Mouse (Mus musculus) liver, postnatal 0 days (tissue): ENCODE data around the gene Nepn. TPM values are rescaled to one million over a fixed set of nuclear protein-coding genes. Genes with fewer than 3 reads are reported as not detected.

Experiments
- ATAC-seq: fragments of 200-750 bp; cut with Nextera tagmentation; 2 replicates; pipeline ENCODE4 v1.8.0; 2017; ENCODE audit warnings: mild to moderate bottlenecking, moderate library complexity
- DNase-seq: peaks from one replicate; pipeline ENCODE4 v3.0.0-alpha.2; 2016
- H3K27ac ChIP-seq: fragments of 300-500 bp; sonication (generic); 2 replicates; pipeline ENCODE4 v1.5.1; 2014; ENCODE audit warnings: antibody characterized with exemption, moderate library complexity, mild to moderate bottlenecking, low read depth
- H3K27me3 ChIP-seq: fragments of 300-500 bp; sonication (generic); 2 replicates; pipeline ENCODE4 v1.6.1; 2014; ENCODE audit warnings: low read length, control low read depth, mixed read lengths; ENCODE audit not compliant: insufficient read depth
- H3K36me3 ChIP-seq: fragments of 300-500 bp; sonication (generic); replicated peaks from 2 replicates; pipeline ENCODE4 v1.6.1; 2014; ENCODE audit warnings: mild to moderate bottlenecking, control low read depth, low read length, moderate library complexity, mixed read lengths; ENCODE audit not compliant: insufficient read depth
- H3K4me1 ChIP-seq: fragments of 300-500 bp; sonication (generic); 2 replicates; pipeline ENCODE4 v1.6.1; 2014; ENCODE audit warnings: antibody characterized with exemption, mild to moderate bottlenecking, control low read depth; ENCODE audit not compliant: insufficient read depth
- H3K4me2 ChIP-seq: fragments of 300-500 bp; sonication (generic); 2 replicates; pipeline ENCODE4 v1.6.1; 2014; ENCODE audit warnings: low read depth, mild to moderate bottlenecking, low read length, moderate library complexity, mixed read lengths
- H3K4me3 ChIP-seq: fragments of 300-500 bp; sonication (generic); 2 replicates; pipeline ENCODE4 v1.5.1; 2014; ENCODE audit warnings: low read depth, low read length
- H3K9ac ChIP-seq: fragments of 300-500 bp; sonication (generic); replicated peaks from 2 replicates; pipeline ENCODE4 v1.6.1; 2014; ENCODE audit warnings: mild to moderate bottlenecking, moderate library complexity
- H3K9me3 ChIP-seq: fragments of 300-500 bp; sonication (generic); 2 replicates; pipeline ENCODE4 v1.6.1; 2016; ENCODE audit warnings: mild to moderate bottlenecking, control low read depth, low read length, mixed read lengths
- CTCF ChIP-seq: sonication (generic); IDR thresholded peaks from 2 replicates; pipeline ENCODE4 v1.5.1; 2016; ENCODE audit warnings: antibody characterized with exemption, low read depth
- EP300 ChIP-seq: IDR thresholded peaks from 2 replicates; pipeline ENCODE4 v1.6.1; 2016; ENCODE audit warnings: antibody characterized with exemption, low read depth, mild to moderate bottlenecking
- WGBS: fragments of 180-500 bp; shearing (Covaris S2); extraction: QIAGEN DNeasy Blood & Tissue Kit; methylation state at CpG from one replicate; pipeline ENCODE4 v1.1.7; 2014; ENCODE audit not compliant: insufficient replicate concordance; 5-methylcytosine and 5-hydroxymethylcytosine counted together
- polyA plus RNA-seq: library from polyadenylated mRNA; unstranded; fragments of >200 nt; fragmentation: Nextera tagmentation; extraction: Ambion mirVana; gene quantifications from 2 replicates; pipeline ENCODE4 v1.2.1, GENCODE M21; 2015

The Nepn gene
- polyA plus RNA-seq, 1 experiment from 2014 or later, result not detected

GRCm38 (mm10) chr10:52420526-52420925 is 31.8 kb downstream of the Nepn start:
- no peak for DNase-seq
- Histone ChIP-seq H3K9ac (no peak overlapping the region), H3K27ac (peak overlapping the region; percentile 94; the same call in 1 of the 2 replicates), H3K27me3 (no peaks in the 10 kb centered on the region), H3K4me2 (peak overlapping the region; percentile 93), H3K4me1 (peaks cover 31% of the 10 kb centered on the region), H3K4me3 (no peak overlapping the region), H3K9me3 (no peaks in the 10 kb centered on the region), H3K36me3 (no peaks in the 10 kb centered on the region; the same call in 1 of the 2 replicates)
- 60% methylated on average over 1 of the region's 1 CpGs for WGBS
- ATAC-seq, result no peak
- TF ChIP-seq EP300 (no peak), CTCF (no peak)

DNA sequence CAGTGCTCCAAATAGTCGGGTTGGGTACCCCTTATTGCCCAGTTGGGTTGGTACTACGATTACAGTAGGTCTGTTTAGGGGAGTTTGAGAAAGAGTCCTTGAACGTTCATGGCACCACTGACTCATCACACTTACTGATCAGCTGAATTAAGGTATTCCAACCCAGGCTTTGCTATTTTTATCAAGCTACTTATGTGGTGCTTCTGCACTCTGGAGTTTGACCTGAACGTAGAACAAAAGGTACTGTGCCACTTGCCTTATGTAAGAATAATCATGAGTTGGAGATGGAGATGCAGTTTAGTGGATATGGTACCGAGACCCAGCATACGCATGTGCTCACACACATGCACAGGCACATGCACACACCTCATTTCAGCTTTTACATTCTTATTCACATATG is 32.9 kb downstream of the Nepn start:
- ATAC-seq (no peak), DNase-seq (no peak)
- Histone ChIP-seq H3K9ac (no peak overlapping the region), H3K4me1 (peaks cover 31% of the 10 kb centered on the region), H3K4me2 (no peak overlapping the region), H3K27me3 (no peaks in the 10 kb centered on the region), H3K9me3 (no peaks in the 10 kb centered on the region), H3K4me3 (no peak overlapping the region), H3K36me3 (no peaks in the 10 kb centered on the region; the same call in 1 of the 2 replicates), H3K27ac (no peak overlapping the region)
- TF ChIP-seq EP300 (no peak), CTCF (no peak)
- WGBS, result 75% methylated on average over 6 of the region's 6 CpGs

DNA sequence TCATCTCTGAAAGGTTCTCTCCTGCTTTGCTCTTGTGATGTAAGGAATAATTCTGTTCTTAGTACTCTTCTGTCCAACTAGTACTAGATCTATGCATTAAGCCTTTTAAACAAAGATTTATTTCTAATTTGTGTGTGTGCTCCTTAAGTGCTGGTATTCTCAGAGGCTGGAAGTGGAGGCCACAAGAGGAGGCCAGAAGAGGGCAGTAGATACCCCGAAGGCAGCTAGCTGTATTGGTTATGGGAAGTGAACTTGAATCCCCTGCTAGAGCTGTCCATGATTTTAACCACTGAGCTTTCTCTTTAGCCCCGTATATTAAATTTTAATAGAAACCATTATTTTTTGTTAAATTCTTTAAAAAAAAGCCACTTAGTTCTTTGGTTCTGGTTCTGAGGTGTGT is 34.3 kb downstream of the Nepn start:
- no peak overlapping the region for H3K4me3 ChIP-seq
- 57% methylated on average over 2 of the region's 2 CpGs for WGBS
- no peaks in the 10 kb centered on the region for H3K9me3 ChIP-seq
- ATAC-seq (no peak), DNase-seq (no peak)
- H3K27ac ChIP-seq, result no peak overlapping the region
- no peak overlapping the region for H3K4me2 ChIP-seq
- no peaks in the 10 kb centered on the region for H3K27me3 ChIP-seq
- peaks cover 31% of the 10 kb centered on the region for H3K4me1 ChIP-seq
- H3K36me3 ChIP-seq, result no peaks in the 10 kb centered on the region; the same call in 1 of the 2 replicates
- TF ChIP-seq EP300, result no peak
- peak; percentile 43 for TF ChIP-seq CTCF
- H3K9ac ChIP-seq, result no peak overlapping the region

- no peak overlapping the region for H3K9ac ChIP-seq
- no peak for ATAC-seq
- no peak for DNase-seq
- H3K27me3 ChIP-seq, result no peaks in the 10 kb centered on the region
- no peaks in the 10 kb centered on the region for H3K9me3 ChIP-seq
- H3K27ac ChIP-seq, result no peak overlapping the region
- H3K4me2 ChIP-seq, result no peak overlapping the region
- H3K36me3 ChIP-seq, result peaks cover 9% of the 10 kb centered on the region
- H3K4me3 ChIP-seq, result no peak overlapping the region
- WGBS, result 67% methylated on average over 7 of the region's 7 CpGs
- H3K4me1 ChIP-seq, result peaks cover 7% of the 10 kb centered on the region
- no peak for TF ChIP-seq EP300
- no peak for TF ChIP-seq CTCF
Observed at GRCm38 (mm10) chr10:52426314-52426980, 37.7 kb downstream of the Nepn start.

GRCm38 (mm10) chr10:52427634-52428415 is 39.1 kb downstream of the Nepn start:
- Histone ChIP-seq H3K36me3 (peaks cover 15% of the 10 kb centered on the region), H3K27me3 (no peaks in the 10 kb centered on the region), H3K4me1 (peaks cover 4% of the 10 kb centered on the region), H3K27ac (no peak overlapping the region), H3K4me3 (no peak overlapping the region), H3K9me3 (no peaks in the 10 kb centered on the region), H3K4me2 (no peak overlapping the region), H3K9ac (no peak overlapping the region)
- ATAC-seq, result no peak
- 65% methylated on average over 2 of the region's 2 CpGs for WGBS
- TF ChIP-seq CTCF, result no peak
- no peak for TF ChIP-seq EP300
- DNase-seq, result no peak

- H3K4me3 ChIP-seq, result no peak overlapping the region
- no peak overlapping the region for H3K9ac ChIP-seq
- no peaks in the 10 kb centered on the region for H3K9me3 ChIP-seq
- no peaks in the 10 kb centered on the region for H3K27me3 ChIP-seq
- TF ChIP-seq CTCF, result no peak
- no peak for TF ChIP-seq EP300
- DNase-seq, result no peak
- 71% methylated on average over 1 of the region's 1 CpGs for WGBS
- H3K4me2 ChIP-seq, result no peak overlapping the region
- ATAC-seq, result no peak
- H3K27ac ChIP-seq, result no peak overlapping the region
- peaks cover 30% of the 10 kb centered on the region for H3K36me3 ChIP-seq
- no peaks in the 10 kb centered on the region; the same call in none of the 2 replicates for H3K4me1 ChIP-seq
Observed at GRCm38 (mm10) chr10:52430953-52431352, 42.2 kb downstream of the Nepn start.
